Mouse (Mus musculus) MEL (cell line): ENCODE data around the gene Fxyd7.

Experiments used
- BHLHE40 ChIP-seq: IDR thresholded peaks from 2 replicates; pipeline ENCODE4 v1.6.1; 2012; ENCODE audit warnings: low read depth, mild to moderate bottlenecking, inconsistent platforms, low read length, improper control_type of control experiment, borderline replicate concordance
- CTCF ChIP-seq, 3 experiments: IDR thresholded peaks in 2 of 3; conservative IDR thresholded peaks in 1 of 3; 2 replicates each; pipeline ENCODE4 v1.5.1; 2011 to 2012; ENCODE audit warnings: low read length in 3 of 3, low read depth in 2 of 3, mild to moderate bottlenecking in 2 of 3, improper control_type of control experiment in 1 of 3, inconsistent platforms in 1 of 3, mixed read lengths in 1 of 3, moderate library complexity in 1 of 3; ENCODE audit not compliant: control insufficient read depth in 1 of 3, insufficient read depth in 1 of 3, poor library complexity in 1 of 3, severe bottlenecking in 1 of 3
- EP300 ChIP-seq, 2 experiments: IDR thresholded peaks; 2 replicates each; pipeline ENCODE4 v1.6.1; 2011; ENCODE audit warnings: improper control_type of control experiment in 2 of 2, low read length in 2 of 2, low read depth in 1 of 2, mild to moderate bottlenecking in 1 of 2
- GABPA ChIP-seq: IDR thresholded peaks from 2 replicates; pipeline ENCODE4 v1.6.1; 2012; ENCODE audit warnings: low read depth, mild to moderate bottlenecking, inconsistent platforms, low read length, improper control_type of control experiment, moderate library complexity
- HCFC1 ChIP-seq: IDR thresholded peaks from 2 replicates; pipeline ENCODE4 v1.6.1; 2012; ENCODE audit warnings: low read depth, mild to moderate bottlenecking, inconsistent platforms, low read length, improper control_type of control experiment, moderate library complexity
- MEF2A ChIP-seq: IDR thresholded peaks from 2 replicates; pipeline ENCODE4 v1.6.1; 2014; ENCODE audit warnings: low read depth, mild to moderate bottlenecking, inconsistent platforms, low read length, improper control_type of control experiment; ENCODE audit not compliant: poor library complexity, insufficient replicate concordance, severe bottlenecking; ENCODE audit errors: extremely low read depth
- POLR2A ChIP-seq, 2 experiments: IDR thresholded peaks; 2 replicates each; pipeline ENCODE4 v1.6.1; 2011 to 2012; ENCODE audit warnings: low read length in 2 of 2, mild to moderate bottlenecking in 2 of 2, control low read depth in 1 of 2, improper control_type of control experiment in 1 of 2, low read depth in 1 of 2, moderate library complexity in 1 of 2; ENCODE audit not compliant: control insufficient read depth in 1 of 2, insufficient read depth in 1 of 2, poor library complexity in 1 of 2
- SMC3 ChIP-seq: IDR thresholded peaks from 2 replicates; pipeline ENCODE4 v1.6.1; 2011; ENCODE audit warnings: low read depth, low read length, improper control_type of control experiment
- UBTF ChIP-seq: IDR thresholded peaks from 2 replicates; pipeline ENCODE4 v1.6.1; 2012; ENCODE audit warnings: low read depth, mild to moderate bottlenecking, inconsistent platforms, low read length, improper control_type of control experiment, moderate library complexity, borderline replicate concordance; ENCODE audit not compliant: insufficient read depth
- USF1 ChIP-seq: IDR thresholded peaks from 2 replicates; pipeline ENCODE4 v1.6.1; 2014; ENCODE audit warnings: low read depth, mild to moderate bottlenecking, inconsistent platforms, low read length, improper control_type of control experiment, moderate library complexity
- ZC3H11A ChIP-seq: IDR thresholded peaks from 2 replicates; pipeline ENCODE4 v1.6.1; 2012; ENCODE audit warnings: low read depth, mild to moderate bottlenecking, inconsistent platforms, low read length, improper control_type of control experiment

- no peak for TF ChIP-seq ZC3H11A
- no peak for TF ChIP-seq BHLHE40
- TF ChIP-seq POLR2A (IDR thresholded peaks at IDR 0.05; ENCODE audit: control insufficient read depth in 1 of 2, insufficient read depth in 1 of 2, low read depth in 1 of 2, low read length in 2 of 2, poor library complexity in 1 of 2): no peak
- TF ChIP-seq CTCF (IDR thresholded peaks at IDR 0.05 in 2 of 3, conservative IDR thresholded peaks at IDR 0.05 in 1 of 3; ENCODE audit: control insufficient read depth in 1 of 3, insufficient read depth in 1 of 3, low read depth in 2 of 3, low read length in 3 of 3, poor library complexity in 1 of 3, severe bottlenecking in 1 of 3): no peak
- TF ChIP-seq EP300 (IDR thresholded peaks at IDR 0.05; ENCODE audit: low read depth in 1 of 2, low read length in 2 of 2): no peak
- no peak for TF ChIP-seq MEF2A
- TF ChIP-seq USF1: no peak
- no peak for TF ChIP-seq GABPA
- no peak for TF ChIP-seq HCFC1
- no peak for TF ChIP-seq SMC3
- TF ChIP-seq UBTF: no peak
These were observed 21.1 kb upstream of the Fxyd7 start for GRCm38 (mm10) chr7:31072326-31072725.
